Mouse (Mus musculus): Measurements from ENCODE around the gene Epb41l1. TPM values are rescaled to one million over a fixed set of nuclear protein-coding genes. Genes with fewer than 3 reads are reported as not detected.

Epb41l1 gene
- polyA plus RNA-seq, 1 experiment from 2014 or later: 9.4 TPM

DNA sequence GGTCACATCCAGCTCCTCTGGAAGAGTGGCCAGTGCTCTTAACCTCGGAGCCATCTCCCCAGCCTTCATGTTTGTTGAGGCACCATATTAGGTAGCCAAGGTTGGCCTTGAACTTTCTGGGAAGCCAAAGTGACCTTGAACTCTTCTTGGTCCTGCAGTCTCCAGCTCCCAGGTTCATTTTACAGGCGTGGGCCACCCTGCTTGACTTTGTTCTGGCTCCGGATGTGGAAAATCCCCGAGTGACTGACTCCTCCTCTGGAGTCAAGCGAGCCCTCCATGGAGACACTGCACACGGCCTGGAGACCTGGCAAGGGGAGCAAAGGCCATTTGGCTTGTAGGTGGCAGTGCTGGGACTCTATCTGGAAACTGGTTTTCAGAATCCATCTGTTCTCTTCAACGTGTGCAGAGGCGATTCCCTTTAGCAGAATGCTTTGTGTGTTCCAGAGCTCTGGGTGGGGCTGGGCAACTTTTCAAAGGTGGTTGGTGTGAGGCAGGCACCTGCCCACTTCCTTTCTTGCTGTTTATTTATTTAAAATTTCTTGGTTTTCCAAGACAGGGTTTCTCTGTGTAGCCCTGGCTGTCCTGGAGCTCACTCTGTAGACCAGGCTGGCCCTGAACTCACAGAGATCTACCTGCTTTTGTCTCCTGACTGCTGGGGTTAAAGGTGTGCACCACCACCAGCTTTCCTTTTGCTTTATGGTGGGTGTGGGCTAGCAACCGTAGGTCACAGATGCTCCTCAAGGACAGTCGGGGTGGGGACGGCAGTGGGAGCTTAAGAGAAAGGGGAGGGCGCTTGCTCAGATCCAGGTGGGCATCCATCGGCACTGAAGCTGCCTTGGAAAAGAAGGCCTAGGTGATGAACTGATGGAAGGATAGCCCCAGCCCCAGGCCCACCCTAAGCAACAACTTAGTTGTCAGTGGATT lies 30.8 kb downstream of the Epb41l1 start:
- Histone ChIP-seq H3K9me3 (no peaks in the 10 kb centered on the region), H3K4me3 (no peak overlapping the region), H3K27me3 (no peaks in the 10 kb centered on the region), H3K27ac (replicated peaks) (no peak overlapping the region), H3K9ac (no peak overlapping the region), H3K4me2 (no peak overlapping the region), H3K36me3 (0 out of 2 replicates have a peak, but pooled peaks cover 5% of the 10 kb centered on the region), H3K4me1 (replicated peaks) (no peaks in the 10 kb centered on the region)
- no peak for ATAC-seq (ENCODE audit: low read depth)
- 88% methylated on average over 13 of the region's 13 CpGs for WGBS

- no peaks in the 10 kb centered on the region for H3K27me3 ChIP-seq
- WGBS: 55% methylated on average over 7 of the region's 7 CpGs
- no peak overlapping the region for H3K9ac ChIP-seq
- no peaks in the 10 kb centered on the region for H3K9me3 ChIP-seq
- no peak overlapping the region for H3K4me2 ChIP-seq
- no peak overlapping the region for H3K4me3 ChIP-seq
- no peak for ATAC-seq (ENCODE audit: low read depth)
- no peak overlapping the region for H3K27ac ChIP-seq (replicated peaks)
- H3K4me1 ChIP-seq (replicated peaks): no peaks in the 10 kb centered on the region
- 0 out of 2 replicates have a peak, but pooled peaks cover 5% of the 10 kb centered on the region for H3K36me3 ChIP-seq
These were observed 31.4 kb downstream of the Epb41l1 start for GRCm38 (mm10) chr2:156452149-156452536.

DNA sequence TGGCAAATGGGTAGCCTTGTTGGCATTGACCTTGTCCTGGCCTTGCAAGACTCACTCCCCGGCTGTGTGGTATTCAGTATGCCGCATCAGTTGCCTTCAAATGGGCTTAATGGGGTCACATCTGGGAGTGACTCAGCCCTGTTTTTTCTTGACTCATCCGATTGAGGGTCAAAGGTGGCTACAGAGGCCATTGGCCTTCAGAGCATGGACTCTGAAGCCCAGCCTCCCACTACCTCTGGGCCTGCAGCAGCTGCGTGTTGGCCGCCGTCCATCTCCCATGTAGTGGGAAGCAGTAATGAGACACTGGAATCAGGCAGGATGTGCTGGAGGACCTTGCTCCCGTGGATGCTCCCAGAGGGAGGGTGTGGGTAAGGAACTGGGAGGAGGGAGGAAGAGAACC lies 33.1 kb downstream of the Epb41l1 start:
- ATAC-seq (ENCODE audit: low read depth): no peak
- Histone ChIP-seq H3K4me1 (replicated peaks) (no peaks in the 10 kb centered on the region), H3K9me3 (no peaks in the 10 kb centered on the region), H3K9ac (no peak overlapping the region), H3K4me2 (no peak overlapping the region), H3K4me3 (no peak overlapping the region), H3K27ac (replicated peaks) (no peak overlapping the region), H3K27me3 (no peaks in the 10 kb centered on the region), H3K36me3 (0 out of 2 replicates have a peak, but pooled peaks cover 5% of the 10 kb centered on the region)
- 82% methylated on average over 7 of the region's 7 CpGs for WGBS

GRCm38 (mm10) chr2:156455508-156456108 lies 34.9 kb downstream of the Epb41l1 start:
- no peak overlapping the region for H3K4me3 ChIP-seq
- no peak overlapping the region for H3K9ac ChIP-seq
- no peaks in the 10 kb centered on the region for H3K27me3 ChIP-seq
- H3K4me2 ChIP-seq: no peak overlapping the region
- ATAC-seq (ENCODE audit: low read depth): no peak
- peaks cover 10% of the 10 kb centered on the region; the same call in 1 of the 2 replicates for H3K4me1 ChIP-seq (replicated peaks)
- WGBS: 77% methylated on average over 9 of the region's 9 CpGs
- 0 out of 2 replicates have a peak, but pooled peaks cover 5% of the 10 kb centered on the region for H3K36me3 ChIP-seq
- no peaks in the 10 kb centered on the region for H3K9me3 ChIP-seq
- no peak overlapping the region for H3K27ac ChIP-seq (replicated peaks)

- no peak overlapping the region for H3K27ac ChIP-seq (replicated peaks)
- H3K9ac ChIP-seq: no peak overlapping the region
- H3K9me3 ChIP-seq: no peaks in the 10 kb centered on the region
- H3K4me1 ChIP-seq (replicated peaks): peaks cover 13% of the 10 kb centered on the region; the same call in 1 of the 2 replicates
- 0 out of 2 replicates have a peak, but pooled peaks cover 5% of the 10 kb centered on the region for H3K36me3 ChIP-seq
- no peaks in the 10 kb centered on the region for H3K27me3 ChIP-seq
- H3K4me3 ChIP-seq: no peak overlapping the region
- 82% methylated on average over 14 of the region's 14 CpGs for WGBS
- no peak overlapping the region for H3K4me2 ChIP-seq
- no peak for ATAC-seq (ENCODE audit: low read depth)
These were observed 36.0 kb downstream of the Epb41l1 start for GRCm38 (mm10) chr2:156456386-156457342.

- no peak overlapping the region for H3K9ac ChIP-seq
- H3K4me3 ChIP-seq: no peak overlapping the region
- H3K27me3 ChIP-seq: no peaks in the 10 kb centered on the region
- peaks cover 19% of the 10 kb centered on the region for H3K4me1 ChIP-seq (replicated peaks)
- WGBS: 56% methylated on average over 4 of the region's 4 CpGs
- no peak for ATAC-seq (ENCODE audit: low read depth)
- 0 out of 2 replicates have a peak, but pooled peaks cover 5% of the 10 kb centered on the region for H3K36me3 ChIP-seq
- no peaks in the 10 kb centered on the region for H3K9me3 ChIP-seq
- no peak overlapping the region for H3K4me2 ChIP-seq
- H3K27ac ChIP-seq (replicated peaks): no peak overlapping the region
These were observed 36.6 kb downstream of the Epb41l1 start for GRCm38 (mm10) chr2:156457343-156457717.

DNA sequence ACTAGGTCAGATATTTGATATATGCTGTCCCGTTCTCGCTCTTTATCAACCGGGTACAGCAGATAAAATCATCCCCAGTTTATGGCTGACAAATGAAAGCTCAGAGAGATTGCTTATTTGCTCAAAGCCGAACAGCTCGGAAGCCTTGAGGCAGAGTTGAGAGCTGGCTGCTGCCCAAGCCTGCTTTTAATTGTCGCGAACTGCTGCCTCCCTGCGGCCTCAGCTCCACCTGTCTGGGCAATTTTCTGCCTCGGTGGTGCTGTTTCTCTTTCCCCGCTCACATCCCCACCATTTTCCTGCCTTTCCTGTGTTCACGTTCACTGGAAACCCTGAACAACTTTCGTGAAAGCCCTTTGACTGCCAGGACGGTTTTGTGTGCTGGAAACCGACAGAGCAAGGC lies 39.8 kb downstream of the Epb41l1 start:
- Histone ChIP-seq H3K4me1 (replicated peaks) (peaks cover 27% of the 10 kb centered on the region), H3K36me3 (0 out of 2 replicates have a peak, but pooled peaks cover under 1% of the 10 kb centered on the region), H3K9ac (no peak overlapping the region), H3K4me3 (no peak overlapping the region), H3K27me3 (no peaks in the 10 kb centered on the region), H3K27ac (replicated peaks) (peak overlapping the region; percentile 29), H3K9me3 (no peaks in the 10 kb centered on the region), H3K4me2 (0 out of 2 replicates have a peak overlapping the region, but pooled peaks have one; percentile 4)
- 26% methylated on average over 14 of the region's 14 CpGs for WGBS
- ATAC-seq (ENCODE audit: low read depth): no peak

DNA sequence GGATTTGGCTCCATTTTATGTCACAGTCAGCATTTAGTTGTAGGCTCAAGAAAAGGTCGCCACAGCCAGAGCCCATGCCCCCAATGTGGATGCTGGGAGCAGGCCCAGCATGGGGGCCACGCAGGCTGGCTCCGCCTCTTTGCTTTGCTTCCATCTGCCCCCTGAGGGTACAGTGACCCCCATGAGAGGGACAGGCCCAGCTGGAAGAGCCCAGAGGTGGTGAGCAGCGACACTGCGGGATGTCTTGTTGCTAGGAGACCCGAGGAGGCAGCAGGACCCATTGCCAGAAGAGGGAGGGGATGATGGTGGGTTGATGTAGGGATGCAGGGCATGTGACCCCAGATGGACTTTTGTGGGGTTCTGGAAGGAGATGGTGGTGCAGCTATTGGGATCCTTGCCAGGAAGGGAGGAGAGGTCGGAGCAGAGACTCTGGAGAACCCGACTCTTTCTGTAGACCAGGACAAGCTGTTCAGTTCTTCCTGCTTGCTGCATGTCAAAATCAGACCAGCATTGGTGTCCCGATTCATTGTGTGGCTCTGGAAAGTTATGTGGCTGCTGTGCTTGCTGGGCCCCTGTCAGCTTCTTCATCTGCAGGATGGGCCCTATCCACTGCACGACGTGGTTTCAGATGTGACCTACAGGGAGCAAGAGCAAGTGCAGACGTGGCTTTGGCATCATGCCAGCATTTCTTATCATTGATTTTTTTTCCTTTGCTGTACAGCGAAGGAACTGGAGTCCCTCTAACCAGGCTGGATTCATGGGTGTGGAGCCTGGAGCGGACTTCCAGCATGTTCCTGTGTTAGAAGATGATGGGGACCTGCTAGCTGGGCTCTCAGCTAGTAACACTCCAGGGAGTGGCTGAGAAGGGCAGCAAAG lies 41.7 kb downstream of the Epb41l1 start:
- 0 out of 2 replicates have a peak, but pooled peaks have one; percentile 29 for ATAC-seq (ENCODE audit: low read depth)
- peaks cover 27% of the 10 kb centered on the region for H3K4me1 ChIP-seq (replicated peaks)
- H3K27ac ChIP-seq (replicated peaks): no peak overlapping the region
- no peak overlapping the region for H3K4me2 ChIP-seq
- WGBS: 36% methylated on average over 14 of the region's 14 CpGs
- no peaks in the 10 kb centered on the region for H3K27me3 ChIP-seq
- no peaks in the 10 kb centered on the region for H3K36me3 ChIP-seq
- H3K4me3 ChIP-seq: no peak overlapping the region
- H3K9me3 ChIP-seq: no peaks in the 10 kb centered on the region
- no peak overlapping the region for H3K9ac ChIP-seq

DNA sequence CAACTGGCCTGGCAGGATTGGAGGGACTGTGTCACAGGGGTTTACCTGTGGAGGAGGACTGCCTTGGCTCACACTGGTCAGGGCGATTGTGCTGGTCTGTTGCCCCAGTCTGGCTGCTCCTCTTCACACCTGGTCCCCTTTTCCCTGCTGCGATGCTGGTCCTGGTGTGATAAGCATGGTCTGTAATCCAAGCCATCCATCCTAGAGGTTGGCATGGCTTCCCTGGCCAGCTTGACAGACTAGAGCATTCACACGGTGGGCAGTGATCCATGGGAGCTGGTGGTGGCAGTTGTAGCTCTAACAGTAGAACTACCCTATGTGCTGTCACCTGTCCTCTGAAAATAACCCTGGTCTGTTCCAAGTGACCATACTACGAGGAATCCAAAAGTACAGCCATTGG lies 43.7 kb downstream of the Epb41l1 start:
- no peaks in the 10 kb centered on the region for H3K36me3 ChIP-seq
- no peak overlapping the region for H3K4me3 ChIP-seq
- no peaks in the 10 kb centered on the region for H3K9me3 ChIP-seq
- no peak for ATAC-seq (ENCODE audit: low read depth)
- no peak overlapping the region for H3K9ac ChIP-seq
- no peak overlapping the region for H3K4me2 ChIP-seq
- H3K27me3 ChIP-seq: no peaks in the 10 kb centered on the region
- H3K4me1 ChIP-seq (replicated peaks): peaks cover 27% of the 10 kb centered on the region
- no peak overlapping the region for H3K27ac ChIP-seq (replicated peaks)
- WGBS: 85% methylated on average over 4 of the region's 4 CpGs

- 89% methylated on average over 11 of the region's 11 CpGs for WGBS
- Histone ChIP-seq H3K27me3 (no peaks in the 10 kb centered on the region), H3K36me3 (no peaks in the 10 kb centered on the region), H3K4me1 (replicated peaks) (peaks cover 6% of the 10 kb centered on the region), H3K9me3 (no peaks in the 10 kb centered on the region), H3K27ac (replicated peaks) (no peak overlapping the region), H3K9ac (no peak overlapping the region), H3K4me3 (no peak overlapping the region), H3K4me2 (no peak overlapping the region)
- no peak for ATAC-seq (ENCODE audit: low read depth)
These were observed 46.8 kb downstream of the Epb41l1 start for GRCm38 (mm10) chr2:156467538-156467937.

- no peaks in the 10 kb centered on the region for H3K27me3 ChIP-seq
- no peak overlapping the region for H3K9ac ChIP-seq
- no peak overlapping the region for H3K27ac ChIP-seq (replicated peaks)
- no peak for ATAC-seq (ENCODE audit: low read depth)
- no peak overlapping the region for H3K4me3 ChIP-seq
- 85% methylated on average over 5 of the region's 5 CpGs for WGBS
- no peaks in the 10 kb centered on the region for H3K36me3 ChIP-seq
- no peak overlapping the region for H3K4me2 ChIP-seq
- H3K4me1 ChIP-seq (replicated peaks): peaks cover 10% of the 10 kb centered on the region
- no peaks in the 10 kb centered on the region for H3K9me3 ChIP-seq
These were observed 48.2 kb downstream of the Epb41l1 start for GRCm38 (mm10) chr2:156468890-156469289.

Data from neural tube, embryonic 13.5 days (tissue).